Mouse (Mus musculus) adipose tissue, adult 10 weeks (tissue): ENCODE results near the gene Clstn3. TPM values are rescaled to one million over a fixed set of nuclear protein-coding genes. Genes with fewer than 3 reads are reported as not detected.

ENCODE experiments used
- polyA plus RNA-seq: library from polyadenylated mRNA; stranded (reverse); fragments of 350-450 nt; fragmentation: Illumina TruSeq; extraction: RNeasy Lipid Tissue Mini Kit (QIAGEN cat#74804); gene quantifications from one replicate; pipeline ENCODE4 v1.2.3, GENCODE M21; 2014; ENCODE audit warnings: low read depth, low replicate concordance

The Clstn3 gene
- polyA plus RNA-seq: 6.1 TPM

DNA sequence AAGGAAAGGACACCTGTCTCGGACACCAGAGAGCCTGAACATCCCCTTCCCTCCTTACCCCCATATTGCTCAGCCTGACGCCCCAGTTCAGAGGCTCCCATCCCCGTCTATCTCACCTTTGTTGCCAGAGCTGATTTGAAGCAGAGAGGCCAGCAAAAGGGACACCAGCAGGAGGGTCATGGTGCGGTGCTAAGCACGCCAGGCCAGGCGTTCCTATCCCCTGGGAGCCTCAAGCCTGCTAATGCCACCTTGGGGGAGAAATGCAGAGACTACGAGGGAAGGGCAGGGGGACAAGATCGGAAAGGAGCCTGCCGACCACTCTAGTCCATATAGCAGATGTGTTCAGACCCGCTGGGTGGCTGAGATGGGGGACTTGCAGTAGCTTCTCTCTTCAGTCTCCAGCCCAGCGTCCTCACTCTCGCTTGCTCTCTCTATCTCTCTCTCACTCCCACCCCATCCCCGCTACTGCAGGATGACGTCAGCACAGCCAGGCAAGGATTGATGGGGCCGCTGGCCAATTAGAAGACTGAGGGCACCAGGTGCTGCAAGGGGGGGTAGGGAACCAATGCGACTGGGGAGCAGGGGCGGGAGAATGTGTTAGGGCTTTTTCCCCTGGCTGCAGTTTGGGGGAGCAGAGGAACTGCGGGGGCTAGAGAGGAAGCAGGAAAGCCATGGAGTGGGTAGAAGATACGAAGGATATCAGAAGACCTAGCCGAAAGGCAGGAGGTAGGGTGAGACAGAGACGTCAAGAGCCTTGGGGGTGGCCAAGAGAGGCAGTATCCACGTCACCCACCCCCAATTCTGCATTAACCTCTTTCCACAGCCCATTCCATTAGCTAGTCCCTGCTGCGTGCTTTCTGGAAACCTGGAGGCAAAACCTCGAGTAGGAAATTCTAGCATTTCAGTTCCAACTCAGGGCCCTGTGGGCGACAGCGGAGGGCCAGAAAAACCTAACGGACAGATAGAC is at the start of gene Clstn3:
TSS of gene Clstn3 (minus strand) at position 490 of the 967 bp plus-strand sequence.

DNA sequence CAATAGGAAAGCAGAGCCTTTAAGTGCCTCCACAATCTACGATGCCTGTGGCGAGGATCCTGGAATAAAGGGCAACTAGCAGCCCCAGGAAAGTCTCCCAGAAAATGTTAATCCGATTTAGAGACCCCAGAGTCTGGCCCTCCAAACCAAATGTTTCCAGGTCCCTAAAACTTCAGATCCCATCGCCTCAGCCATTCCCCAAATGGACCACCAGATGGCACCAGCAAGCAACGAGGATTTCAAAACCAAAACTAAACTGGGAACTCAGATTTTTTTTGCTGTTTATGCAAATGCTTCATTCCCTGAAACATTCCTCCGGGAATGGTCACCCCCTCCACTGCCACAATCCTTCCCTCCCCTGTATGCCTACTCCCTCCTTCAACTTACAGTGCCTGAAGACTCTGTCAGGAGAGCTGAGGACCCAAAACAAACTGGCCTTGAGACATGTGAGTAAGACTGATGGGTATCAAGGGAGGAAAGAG is 47.8 kb upstream of the Clstn3 start, which contains the start of gene C1ra:
TSS of gene C1ra (plus strand) at position 51 of the 482 bp plus-strand sequence.

DNA sequence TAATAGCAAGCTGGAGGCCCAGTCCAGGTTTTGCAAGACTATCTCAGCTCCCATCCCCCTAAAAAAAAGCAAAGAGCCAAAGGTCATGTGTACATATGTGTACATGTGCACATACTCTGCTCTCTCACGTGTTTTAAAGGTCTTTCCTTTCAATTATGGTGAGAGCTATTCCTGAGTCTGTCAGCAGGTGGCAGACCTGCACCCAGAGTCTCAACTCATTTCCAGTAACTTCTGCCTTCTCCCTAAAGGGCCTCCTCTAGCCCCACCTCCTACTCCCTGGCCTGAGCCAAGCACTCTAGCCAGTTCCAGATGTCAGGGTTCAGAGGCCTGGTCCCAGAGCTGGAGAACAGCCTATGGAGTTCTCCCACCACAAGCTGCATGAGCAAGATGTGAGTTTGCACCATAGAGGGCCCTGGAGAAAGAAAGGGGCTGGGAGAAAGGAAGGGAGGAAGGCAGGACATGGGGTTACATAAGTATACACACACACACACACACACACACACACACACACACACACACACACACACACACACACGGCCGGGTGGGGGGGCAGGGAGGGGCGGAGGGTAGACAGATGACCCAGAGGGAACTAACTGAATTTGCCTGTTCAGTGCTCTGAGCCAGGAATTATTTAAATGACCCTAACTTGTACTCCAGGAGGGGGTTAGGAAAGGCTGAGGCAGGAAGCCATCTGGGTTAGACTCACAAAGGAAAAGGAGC is 28.4 kb upstream of the Clstn3 start, which contains the start of gene C1rl:
TSS of gene C1rl (plus strand) at position 272 of the 720 bp plus-strand sequence.

DNA sequence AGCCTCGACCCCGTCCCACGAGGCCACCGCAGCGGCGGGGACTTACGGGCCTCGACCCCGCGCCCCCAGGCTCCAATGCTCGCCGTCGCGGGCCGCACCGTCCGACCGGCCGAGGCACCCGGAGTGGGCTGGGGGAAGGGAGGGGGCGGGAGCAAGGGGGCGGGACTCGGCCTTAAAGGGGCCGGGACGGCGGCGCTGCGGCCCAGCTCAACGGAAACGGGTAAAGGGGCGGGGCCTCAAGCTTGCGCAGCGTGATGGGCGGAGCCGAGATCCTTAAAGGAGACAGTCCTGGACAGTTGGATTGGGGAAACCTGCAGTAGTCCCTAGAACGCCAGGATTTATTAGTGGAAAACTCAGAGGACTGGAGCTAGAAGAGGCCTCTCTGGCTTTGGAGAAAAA is 49.7 kb downstream of the Clstn3 start, which contains the start of gene Pex5:
TSS of gene Pex5 (minus strand) at position 141 of the 399 bp plus-strand sequence.

Other genes starting within 250 kb of the Clstn3 start
- not detected for gene Vmn2r27, start 232.9 kb downstream of the Clstn3 start, polyA plus RNA-seq
- gene Cd163, start 160.1 kb downstream of the Clstn3 start, polyA plus RNA-seq: 22.6 TPM
- gene Pex5, start 49.7 kb downstream of the Clstn3 start, polyA plus RNA-seq: 42.3 TPM
- gene C1rl, start 28.3 kb upstream of the Clstn3 start, polyA plus RNA-seq: 4.6 TPM
- 78.4 TPM for gene C1ra, start 47.6 kb upstream of the Clstn3 start, polyA plus RNA-seq
- 183 TPM for gene C1s1, start 77.6 kb upstream of the Clstn3 start, polyA plus RNA-seq
- not detected for gene C1rb, start 105.5 kb upstream of the Clstn3 start, polyA plus RNA-seq
- gene C1s2, start 171.3 kb upstream of the Clstn3 start, polyA plus RNA-seq: 5.6 TPM
- 75.1 TPM for gene Lpcat3, start 198.2 kb upstream of the Clstn3 start, polyA plus RNA-seq
- gene Emg1, start 247.4 kb upstream of the Clstn3 start, polyA plus RNA-seq: 55.2 TPM
- 129 TPM for gene Phb2, start 247.5 kb upstream of the Clstn3 start, polyA plus RNA-seq